Mouse (Mus musculus) adrenal gland, postnatal 25 days (tissue): ENCODE results near the gene Dnaaf1. TPM values are rescaled to one million over a fixed set of nuclear protein-coding genes. Genes with fewer than 3 reads are reported as not detected.

Experiments used
- DNase-seq: peaks from one replicate; pipeline ENCODE4 v3.0.0; 2021; ENCODE audit warnings: mixed read lengths
- long read RNA-seq: library from polyadenylated mRNA; stranded (forward); transcript quantifications from one replicate; pipeline ENCODE4 v2.0.0, GENCODE M21; 2021
- total RNA-seq: library from RNA; stranded (reverse); gene quantifications from 2 replicates; pipeline ENCODE4 v1.2.3, GENCODE M21; 2021

The Dnaaf1 gene
- total RNA-seq: 0.15 TPM in 1 of 2 replicates, not detected in the other
- long read RNA-seq: 0 reads

DNA sequence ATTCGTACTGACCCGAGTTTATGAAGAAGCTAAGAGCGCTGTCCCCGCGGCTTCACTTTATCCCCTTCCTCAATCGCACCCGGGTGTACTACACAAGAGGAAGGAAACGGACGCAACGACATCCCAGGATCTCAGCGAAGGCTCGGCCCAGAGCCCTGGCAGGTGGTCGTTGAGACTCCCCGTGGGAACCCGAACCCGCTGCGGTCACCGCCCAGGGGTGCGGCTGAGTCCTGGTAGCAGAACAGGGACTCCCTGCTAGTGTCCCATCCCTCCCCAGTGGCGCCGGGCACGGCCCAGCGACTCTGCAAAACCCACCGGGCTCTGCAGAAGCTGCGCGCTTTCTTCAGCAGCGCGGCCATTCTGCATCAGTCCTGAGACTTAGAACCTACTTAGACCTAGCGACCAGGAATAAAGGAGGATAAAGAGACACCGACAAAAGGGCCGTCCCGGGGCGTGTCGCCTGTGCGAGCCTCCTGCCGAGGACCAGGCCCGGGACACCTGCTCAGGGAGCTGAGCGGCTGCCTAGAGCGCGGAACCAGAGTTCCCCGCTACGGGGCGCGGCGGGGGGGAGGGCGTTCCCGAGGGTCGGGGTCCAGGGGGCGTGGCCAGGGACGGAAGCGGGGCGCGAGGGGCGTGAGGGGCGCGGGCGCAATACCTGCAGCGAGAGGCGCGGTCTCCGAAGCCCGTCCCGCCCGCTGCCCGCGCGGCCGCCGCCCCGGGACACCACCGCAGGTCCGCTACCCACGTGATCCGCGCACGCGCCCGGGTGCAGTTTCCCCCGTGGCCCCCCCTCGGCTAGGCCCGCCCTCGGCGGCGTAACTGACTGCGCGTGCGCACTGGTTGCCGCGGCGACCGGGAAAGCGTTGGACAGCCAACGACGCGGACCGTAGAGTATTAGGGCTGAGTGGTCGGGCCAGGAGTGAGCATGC is at the start of gene Dnaaf1, which contains the start of gene Hsdl1:
Gene Dnaaf1 (plus strand): TSS at position 799 of the 929 bp plus-strand sequence.
Gene Hsdl1 (minus strand): TSS at position 747 of the 929 bp plus-strand sequence.
- peak; percentile 99 for DNase-seq

DNA sequence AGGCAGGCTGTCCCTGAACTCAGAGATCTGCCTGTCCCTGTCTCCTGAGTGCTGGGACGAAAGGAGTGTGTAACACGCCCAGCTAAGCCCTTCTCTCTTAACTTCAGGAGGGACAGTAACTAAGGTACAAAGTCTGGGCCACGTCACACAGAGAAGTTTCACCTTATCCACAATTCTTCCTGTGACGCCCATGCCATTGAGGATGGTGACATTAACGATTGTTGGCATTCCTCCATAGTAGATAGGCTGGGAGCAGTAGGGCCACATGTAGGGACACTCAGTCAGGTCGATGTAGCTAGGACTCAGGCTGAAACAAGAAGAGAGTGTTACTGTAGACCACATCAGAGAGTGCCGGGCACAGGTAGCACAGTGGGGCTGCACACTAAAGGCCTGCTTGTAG is 46.3 kb upstream of the Dnaaf1 start:
- DNase-seq: no peak

DNA sequence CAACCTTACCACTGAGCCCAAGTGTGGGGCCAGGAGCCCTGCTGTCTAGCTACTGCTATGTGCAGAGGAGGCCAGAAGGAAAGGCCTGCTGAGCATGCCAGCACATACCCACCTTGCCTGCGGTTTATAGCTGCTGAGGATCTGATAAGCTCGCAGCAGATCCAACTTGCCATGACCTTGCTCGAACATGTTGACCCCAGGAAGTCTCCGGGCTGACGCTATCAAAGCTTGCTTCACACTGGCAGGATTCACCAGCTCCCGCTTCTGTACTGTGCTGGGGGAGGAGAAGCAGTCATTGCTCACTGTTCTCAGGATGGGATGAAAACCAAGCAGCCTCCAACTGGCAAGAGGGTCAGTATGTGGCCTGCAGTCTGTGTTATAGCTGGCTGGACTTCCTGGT is 44.1 kb upstream of the Dnaaf1 start:
- no peak for DNase-seq

DNA sequence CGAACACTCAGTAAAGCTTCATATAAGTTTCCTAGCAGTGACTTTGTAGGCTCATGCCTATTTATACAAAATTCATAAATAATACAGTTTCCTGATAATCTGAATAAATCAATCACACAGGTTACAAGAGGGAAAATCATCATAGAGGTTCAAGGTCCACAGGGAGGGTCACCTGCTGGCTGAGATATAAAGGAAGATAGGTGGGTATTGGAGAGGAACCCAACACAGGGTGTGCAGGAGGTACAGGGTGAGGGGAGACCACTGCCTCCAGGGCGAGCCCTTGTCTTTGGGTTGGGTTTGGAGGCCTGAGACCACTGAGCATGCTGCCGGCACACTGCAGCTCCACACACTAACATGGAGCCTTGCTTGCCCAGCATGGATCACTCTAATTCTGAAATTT is 43.6 kb upstream of the Dnaaf1 start:
- no peak for DNase-seq

DNA sequence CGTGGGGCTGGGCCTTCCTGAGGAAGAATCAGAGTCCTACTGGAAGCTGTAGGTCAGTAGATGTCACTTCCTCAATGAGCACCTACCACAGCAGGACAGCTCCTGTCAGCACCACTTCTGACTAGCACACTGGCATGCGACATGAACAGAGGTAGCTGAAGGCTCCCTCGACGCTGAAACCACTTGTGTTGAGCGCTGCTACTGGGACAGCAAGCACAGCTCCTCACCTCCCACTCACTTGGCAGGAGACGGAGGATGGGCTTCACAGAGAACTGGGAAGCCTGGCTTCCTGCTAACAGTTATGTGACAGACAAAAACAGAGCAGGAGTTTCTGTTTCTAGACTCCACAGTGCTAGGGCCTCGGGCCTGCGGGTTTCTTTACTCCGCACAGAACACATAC is 43.1 kb upstream of the Dnaaf1 start:
- DNase-seq: no peak

DNA sequence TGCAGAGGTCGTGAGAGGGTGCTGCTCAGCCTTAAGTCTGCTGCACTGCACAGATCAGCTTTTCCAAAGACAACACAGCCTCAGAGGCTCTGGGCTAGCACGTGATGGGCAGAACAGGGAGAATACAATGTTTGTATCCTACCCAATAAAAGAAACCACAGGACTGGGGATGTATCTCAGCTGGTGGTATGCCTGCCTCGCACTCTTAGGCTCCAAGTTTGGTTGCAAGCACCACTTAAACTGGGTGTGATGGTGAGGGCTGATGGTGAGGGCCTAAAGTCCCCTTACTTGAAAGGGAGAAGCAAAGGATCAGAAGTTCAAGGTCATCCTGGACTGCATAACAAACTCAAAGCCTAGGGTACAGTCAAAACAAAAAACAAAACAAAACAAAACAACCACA is 30.4 kb upstream of the Dnaaf1 start:
- no peak for DNase-seq

- no peak for DNase-seq
These were observed 29.9 kb upstream of the Dnaaf1 start for GRCm38 (mm10) chr8:119545180-119545579.

DNA sequence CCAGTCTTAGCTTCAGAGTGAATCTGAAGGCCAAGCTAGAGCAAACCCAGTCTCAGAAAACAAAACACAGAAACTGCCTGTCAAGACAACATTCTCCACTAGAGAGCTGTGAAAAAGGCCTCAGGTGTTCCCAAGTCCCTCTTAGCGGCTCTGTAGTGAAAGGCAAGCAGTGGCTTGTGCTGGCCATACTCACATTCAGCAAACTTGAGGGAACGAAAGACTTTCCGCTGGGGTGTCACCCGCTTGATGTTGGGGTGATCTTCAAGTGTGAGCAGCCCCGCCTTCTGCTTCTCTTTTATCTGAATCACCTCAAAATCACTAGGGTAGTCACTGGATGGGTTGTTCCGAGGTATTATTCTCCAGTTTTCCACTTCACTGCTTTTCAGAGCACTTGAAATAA is 29.2 kb upstream of the Dnaaf1 start:
- no peak for DNase-seq

- DNase-seq: no peak
These were observed 27.9 kb upstream of the Dnaaf1 start for GRCm38 (mm10) chr8:119547019-119547691.

- DNase-seq: no peak
These were observed 26.4 kb upstream of the Dnaaf1 start for GRCm38 (mm10) chr8:119548560-119549113.

DNA sequence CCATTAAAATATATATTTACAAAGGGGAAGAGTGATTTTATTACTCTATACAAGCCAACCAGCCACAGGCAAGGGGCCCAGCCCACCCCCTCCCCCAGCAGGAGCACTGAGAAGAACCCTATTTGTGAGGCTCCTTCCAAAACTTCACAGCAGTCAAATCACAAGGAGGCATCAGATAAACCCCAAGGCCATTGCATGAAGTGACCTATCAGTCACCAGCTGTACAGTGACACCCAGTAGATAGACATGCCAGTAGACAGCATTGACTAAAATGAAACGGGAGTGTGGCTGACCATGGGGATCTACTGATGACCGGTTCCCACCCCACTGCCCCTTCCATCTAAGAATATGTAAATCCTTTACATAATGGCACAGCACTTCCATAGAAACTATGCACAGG is 22.1 kb upstream of the Dnaaf1 start:
- no peak for DNase-seq

DNA sequence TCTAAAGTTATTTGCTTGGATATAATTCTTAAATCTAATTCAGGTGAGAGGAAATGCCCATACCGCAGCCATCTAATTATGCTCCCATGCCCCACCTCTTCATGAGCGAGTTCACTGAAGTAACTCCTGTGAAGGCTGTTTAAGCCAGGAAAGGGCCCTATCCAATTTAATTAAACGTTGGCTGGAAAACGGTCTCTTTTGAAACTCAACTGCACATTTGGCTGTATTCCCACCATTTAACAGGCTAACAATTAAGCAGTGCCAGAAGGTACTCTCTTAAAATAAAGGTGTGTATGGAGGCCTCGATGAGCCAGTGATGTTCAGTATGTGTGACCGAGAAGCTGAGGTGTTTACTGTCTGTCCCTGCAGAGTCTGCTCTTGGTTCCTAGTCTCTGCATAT is 19.2 kb upstream of the Dnaaf1 start:
- DNase-seq: no peak

DNA sequence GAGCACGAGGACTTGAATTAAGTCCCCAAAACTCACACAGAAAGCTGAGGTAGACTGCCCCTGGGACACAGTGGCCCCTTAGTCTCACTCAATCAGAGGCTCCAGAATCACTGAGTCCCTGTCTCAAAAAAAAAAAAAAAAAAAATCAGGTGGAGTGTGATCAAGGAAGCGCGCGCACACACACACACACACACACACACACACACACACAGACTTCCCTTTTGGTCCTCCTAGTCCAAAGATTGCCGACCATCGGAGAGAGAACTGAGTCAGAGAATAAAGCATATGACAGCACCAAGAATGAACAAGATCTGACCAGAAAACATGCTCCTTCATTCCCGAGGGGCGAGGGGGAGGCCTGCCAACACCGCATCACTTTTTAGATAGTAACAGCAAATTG is 17.9 kb upstream of the Dnaaf1 start:
- DNase-seq: no peak

GRCm38 (mm10) chr8:119557821-119558602 is 17.0 kb upstream of the Dnaaf1 start:
- DNase-seq: peak; percentile 84

DNA sequence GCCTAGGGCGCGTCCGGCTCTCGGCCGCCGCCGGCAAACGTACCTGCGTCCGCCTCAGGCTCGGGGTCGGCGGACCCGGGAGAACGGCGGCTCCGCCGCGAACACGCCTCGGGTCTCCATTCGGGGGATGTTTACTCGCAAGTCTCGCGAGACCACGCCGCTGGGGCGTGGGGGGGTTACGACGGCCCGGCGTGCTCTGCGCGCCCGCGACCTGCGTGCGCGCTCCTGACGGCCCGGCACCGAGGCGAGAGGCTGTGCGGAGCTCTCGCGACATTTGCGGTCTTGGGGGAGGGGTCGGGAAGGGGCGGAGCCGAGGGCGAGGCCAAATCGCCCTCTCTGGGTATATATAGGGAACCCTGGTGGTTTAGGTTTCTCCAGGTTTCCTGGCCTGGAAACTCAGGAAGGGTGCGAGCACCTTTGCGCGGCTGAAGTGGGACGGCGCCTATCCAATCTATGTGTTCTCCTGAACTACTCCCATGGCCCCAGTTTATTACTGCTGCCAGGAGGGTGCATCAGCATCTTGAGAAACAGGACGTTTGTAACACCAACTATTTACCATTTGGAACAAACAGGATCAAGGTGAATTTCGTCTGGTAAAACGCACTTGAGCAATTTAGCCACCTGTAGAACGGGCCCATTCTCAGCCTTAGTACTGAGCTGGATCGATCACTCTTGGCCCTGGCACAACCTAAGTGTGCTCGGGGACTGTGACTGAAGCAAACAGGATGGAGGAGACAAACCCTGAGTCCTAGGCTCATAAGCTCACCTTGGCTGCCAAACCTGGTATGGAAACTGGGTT is 16.2 kb upstream of the Dnaaf1 start, which contains the start of gene Mbtps1:
Gene Mbtps1 (minus strand): TSS at position 133 of the 799 bp plus-strand sequence.
- peak; percentile 99 for DNase-seq

DNA sequence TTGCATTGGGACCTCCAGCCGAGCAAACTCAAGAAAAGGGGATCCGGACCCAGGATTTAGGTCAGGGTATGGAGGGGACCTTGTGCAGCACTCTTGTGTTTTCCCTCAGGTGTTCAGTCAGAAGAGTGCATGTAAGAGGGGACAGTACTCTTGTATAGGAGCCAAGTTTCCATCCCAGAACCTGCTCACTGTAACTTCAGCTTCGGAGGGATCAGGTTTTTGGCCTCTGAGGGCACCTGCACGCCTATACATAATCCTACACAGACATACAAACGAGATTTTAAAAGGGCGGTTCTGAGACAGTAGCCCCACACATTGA is 15.7 kb upstream of the Dnaaf1 start:
- DNase-seq: no peak

DNA sequence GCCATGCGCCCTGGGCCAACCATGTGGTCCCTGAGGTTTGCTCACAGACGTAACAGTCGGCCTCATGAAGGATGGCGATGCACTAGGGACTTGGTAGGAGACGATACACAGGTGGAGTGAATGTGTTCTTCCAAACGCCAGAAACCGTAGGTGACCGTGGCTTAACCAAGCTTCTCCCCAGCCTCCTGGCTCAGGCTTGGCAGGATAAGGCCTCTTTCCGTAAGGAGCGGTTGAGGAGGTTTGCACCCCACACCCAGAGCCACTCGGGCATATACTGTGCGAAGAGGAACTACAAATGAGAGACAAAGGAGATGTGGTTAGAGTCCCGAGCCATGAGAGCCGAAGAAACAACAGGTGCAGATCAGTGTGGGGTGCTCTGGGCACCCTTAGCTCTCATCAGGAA is 11.2 kb upstream of the Dnaaf1 start:
- DNase-seq: no peak

- DNase-seq: no peak
These were observed 8.7 kb upstream of the Dnaaf1 start for GRCm38 (mm10) chr8:119566367-119566766.

DNA sequence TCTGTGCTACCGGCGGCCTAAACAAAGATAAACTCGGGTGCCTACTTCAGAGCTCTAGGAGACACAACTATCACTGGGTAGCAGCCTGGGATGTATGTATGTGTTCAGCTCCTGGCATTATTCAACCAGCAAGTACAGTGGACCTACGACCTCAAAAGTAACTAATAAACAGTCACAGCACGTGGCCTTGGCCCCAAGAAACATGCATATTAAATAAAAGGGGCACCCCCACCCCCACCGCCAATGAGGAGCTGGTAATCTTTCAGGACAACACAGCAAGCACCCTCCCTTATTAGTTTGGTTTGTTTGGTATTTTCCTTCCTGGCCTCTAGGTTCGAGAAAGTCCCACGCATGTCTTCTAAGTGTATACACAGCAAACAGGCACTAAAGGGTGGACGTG is 6.8 kb upstream of the Dnaaf1 start:
- DNase-seq: no peak

- DNase-seq: no peak
These were observed 6.1 kb upstream of the Dnaaf1 start for GRCm38 (mm10) chr8:119568951-119569350.

- DNase-seq: no peak
These were observed 5.2 kb upstream of the Dnaaf1 start for GRCm38 (mm10) chr8:119569881-119570280.

DNA sequence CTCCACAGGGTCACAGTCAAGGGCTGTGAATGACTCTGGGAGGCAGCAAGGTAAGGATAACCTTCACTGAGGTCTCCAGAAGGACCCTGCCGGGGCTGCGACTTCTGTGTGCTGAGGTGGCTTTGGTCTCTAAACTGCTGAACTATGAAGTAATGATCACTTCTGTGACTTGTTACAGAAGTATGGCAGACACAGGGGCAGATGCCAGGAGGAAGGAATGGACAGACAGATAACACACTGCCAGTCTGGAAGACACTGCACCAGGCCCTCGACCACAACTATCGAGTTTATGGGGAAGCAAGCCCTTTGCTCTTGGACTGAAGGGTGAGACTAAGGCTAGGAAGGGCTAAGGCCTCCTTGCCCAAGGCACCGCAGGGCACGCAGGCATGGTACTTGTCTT is 3.9 kb upstream of the Dnaaf1 start:
- no peak for DNase-seq
